Mouse (Mus musculus) forebrain, embryonic 16.5 days (tissue): ENCODE measurements around the gene Ocln. TPM values are rescaled to one million over a fixed set of nuclear protein-coding genes. Genes with fewer than 3 reads are reported as not detected.

Source experiments
- ATAC-seq: fragments of 200-750 bp; cut with Nextera tagmentation; 2 replicates; pipeline ENCODE4 v1.8.0; 2017; ENCODE audit warnings: mild to moderate bottlenecking, moderate library complexity
- H3K27ac ChIP-seq: fragments of 300-500 bp; sonication (generic); 2 replicates; pipeline ENCODE4 v1.5.1; 2014; ENCODE audit warnings: low read length, control low read depth
- H3K27me3 ChIP-seq: fragments of 300-500 bp; sonication (generic); replicated peaks from 2 replicates; pipeline ENCODE4 v1.6.1; 2014; ENCODE audit warnings: low read length; ENCODE audit not compliant: control insufficient read depth, insufficient read depth
- H3K36me3 ChIP-seq: fragments of 300-500 bp; sonication (generic); 2 replicates; pipeline ENCODE4 v1.6.1; 2014; ENCODE audit not compliant: control insufficient read depth, insufficient read depth
- H3K4me1 ChIP-seq: fragments of 300-500 bp; sonication (generic); replicated peaks from 2 replicates; pipeline ENCODE4 v1.6.1; 2014; ENCODE audit warnings: low read length; ENCODE audit not compliant: control insufficient read depth, insufficient read depth
- H3K4me2 ChIP-seq: fragments of 300-500 bp; sonication (generic); 2 replicates; pipeline ENCODE4 v1.6.1; 2014; ENCODE audit warnings: mild to moderate bottlenecking, low read length, control low read depth
- H3K4me3 ChIP-seq: fragments of 300-500 bp; sonication (generic); replicated peaks from 2 replicates; pipeline ENCODE4 v1.5.1; 2014; ENCODE audit warnings: mild to moderate bottlenecking, low read length, control low read depth
- H3K9ac ChIP-seq: fragments of 300-500 bp; sonication (generic); replicated peaks from 2 replicates; pipeline ENCODE4 v1.6.1; 2014; ENCODE audit warnings: low read depth, low read length, control low read depth
- H3K9me3 ChIP-seq: fragments of 300-500 bp; sonication (generic); 2 replicates; pipeline ENCODE4 v1.6.1; 2016; ENCODE audit warnings: low read length; ENCODE audit not compliant: control insufficient read depth
- WGBS: fragments of 180-500 bp; shearing (Covaris S2); extraction: QIAGEN DNeasy Blood & Tissue Kit; methylation state at CpG from one replicate; pipeline ENCODE4 v1.1.7; 2014; 5-methylcytosine and 5-hydroxymethylcytosine counted together
- polyA plus RNA-seq: library from polyadenylated mRNA; unstranded; fragments of >200 nt; fragmentation: Nextera tagmentation; extraction: Ambion mirVana; gene quantifications from 2 replicates; pipeline ENCODE4 v1.2.1, GENCODE M21; 2015

Ocln gene
- polyA plus RNA-seq, 1 experiment from 2014 or later, result 7.8 TPM

DNA sequence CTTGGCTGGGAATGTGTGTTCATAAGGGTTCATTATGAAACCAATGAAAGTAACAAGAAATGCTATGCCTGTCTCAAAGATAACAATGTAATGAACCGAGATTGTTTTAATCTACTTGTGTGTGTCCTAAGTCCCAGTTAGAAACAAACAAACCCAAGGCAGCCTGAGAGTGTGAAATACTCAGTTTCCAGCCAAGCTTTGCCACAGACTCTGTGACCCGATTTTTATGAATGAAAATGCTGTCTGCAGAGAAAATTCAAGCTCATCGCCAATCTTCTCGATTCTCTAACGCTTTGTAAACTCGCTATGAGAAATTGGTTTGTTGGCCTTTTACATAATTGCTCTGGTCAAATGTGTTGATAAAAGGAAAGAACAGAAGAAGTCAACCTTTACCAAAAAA lies 27.6 kb downstream of the Ocln start:
- Histone ChIP-seq H3K4me1 (peaks cover 4% of the 10 kb centered on the region), H3K4me2 (no peak overlapping the region), H3K27ac (no peak overlapping the region), H3K9me3 (no peaks in the 10 kb centered on the region), H3K36me3 (no peaks in the 10 kb centered on the region), H3K4me3 (no peak overlapping the region), H3K9ac (no peak overlapping the region), H3K27me3 (no peaks in the 10 kb centered on the region)
- ATAC-seq, result no peak
- 79% methylated on average over 6 of the region's 6 CpGs for WGBS

DNA sequence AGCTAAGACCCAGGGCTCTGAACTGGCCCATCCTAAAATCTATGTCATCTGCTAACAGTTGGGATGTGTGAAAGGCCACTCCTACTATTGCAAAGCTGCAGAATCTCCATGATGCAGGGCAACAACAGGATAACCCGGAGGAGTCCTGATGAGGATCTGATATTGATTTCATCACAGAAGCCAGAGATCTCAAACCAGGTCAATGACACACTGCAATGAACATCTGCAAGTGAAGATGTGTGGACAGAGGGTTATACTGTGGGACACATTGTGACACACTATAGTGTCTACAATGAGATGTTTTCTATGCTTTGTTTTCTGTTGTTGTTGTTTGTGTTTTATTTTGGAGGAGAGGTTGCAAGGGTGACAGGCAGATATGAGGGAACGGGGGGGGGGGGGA lies 28.8 kb downstream of the Ocln start:
- WGBS, result 88% methylated on average over 2 of the region's 2 CpGs
- Histone ChIP-seq H3K27me3 (no peaks in the 10 kb centered on the region), H3K9me3 (no peaks in the 10 kb centered on the region), H3K4me2 (no peak overlapping the region), H3K27ac (no peak overlapping the region), H3K9ac (no peak overlapping the region), H3K4me1 (peaks cover 4% of the 10 kb centered on the region), H3K36me3 (no peaks in the 10 kb centered on the region), H3K4me3 (no peak overlapping the region)
- ATAC-seq, result no peak

DNA sequence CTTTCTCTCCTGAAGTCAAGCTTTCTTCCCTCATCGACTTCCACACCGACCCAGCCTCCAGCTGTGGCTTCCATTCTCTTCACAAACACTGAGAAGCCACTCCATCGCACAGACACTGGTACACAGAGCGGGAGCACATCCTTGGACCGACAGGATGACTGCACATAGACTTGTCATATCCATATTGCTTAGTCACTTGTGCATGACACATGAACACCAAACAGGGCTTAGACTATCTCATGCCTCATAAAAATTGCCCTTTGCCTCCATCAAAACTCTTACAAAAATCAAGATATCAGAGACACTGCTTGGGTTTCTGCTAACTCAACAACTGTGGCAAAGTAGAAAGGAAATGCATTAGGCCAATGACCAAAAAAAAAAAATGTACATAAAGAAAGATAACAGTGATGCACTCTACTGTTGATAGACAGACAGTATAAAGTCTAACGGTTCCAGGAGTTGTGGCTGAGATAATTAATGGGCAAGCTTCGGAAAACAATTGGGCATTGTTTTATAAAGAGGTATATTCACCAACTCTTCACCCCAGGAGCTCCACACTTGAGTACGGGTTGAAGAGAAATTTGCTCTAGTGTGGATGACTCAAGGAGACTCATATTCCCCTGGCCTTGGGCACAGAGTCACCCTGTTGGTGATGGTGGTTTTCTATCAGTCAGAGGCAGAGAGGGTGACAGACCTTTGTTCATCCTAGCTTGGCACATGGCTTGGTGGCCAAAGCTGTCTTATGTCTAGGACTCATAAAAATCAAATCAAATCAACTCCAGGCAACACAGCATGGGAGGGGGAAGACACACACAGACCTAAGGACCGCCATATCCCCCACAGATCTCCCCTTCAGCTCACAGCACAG lies 30.6 kb downstream of the Ocln start:
- Histone ChIP-seq H3K4me1 (peaks cover 4% of the 10 kb centered on the region), H3K36me3 (no peaks in the 10 kb centered on the region), H3K9me3 (no peaks in the 10 kb centered on the region), H3K9ac (no peak overlapping the region), H3K27ac (no peak overlapping the region), H3K4me3 (no peak overlapping the region), H3K4me2 (no peak overlapping the region), H3K27me3 (no peaks in the 10 kb centered on the region)
- no peak for ATAC-seq
- 82% methylated on average over 9 of the region's 9 CpGs for WGBS

DNA sequence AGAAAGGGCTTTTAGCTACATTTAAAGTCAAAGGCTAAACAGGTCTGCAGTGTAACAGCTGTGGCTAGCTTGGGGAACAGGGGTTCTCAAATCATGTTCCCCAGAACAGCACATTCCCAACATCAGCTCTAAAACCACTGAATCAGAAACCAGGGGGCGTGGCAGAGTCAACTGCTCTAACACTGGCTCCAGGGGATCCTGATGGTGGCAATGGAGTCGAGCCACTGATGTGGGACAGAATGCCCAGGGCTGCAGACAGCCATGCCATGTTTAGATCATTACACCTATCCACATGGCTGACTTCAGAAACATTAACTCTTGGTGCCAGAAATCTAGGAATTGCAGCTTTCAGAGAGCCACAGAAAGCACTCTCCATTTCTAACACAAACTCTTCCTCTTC lies 33.4 kb downstream of the Ocln start:
- WGBS, result 78% methylated on average over 2 of the region's 2 CpGs
- H3K4me2 ChIP-seq, result no peak overlapping the region
- H3K36me3 ChIP-seq, result no peaks in the 10 kb centered on the region
- H3K4me1 ChIP-seq, result peaks cover 7% of the 10 kb centered on the region; the same call in 1 of the 2 replicates
- no peaks in the 10 kb centered on the region for H3K9me3 ChIP-seq
- no peak overlapping the region for H3K27ac ChIP-seq
- no peak overlapping the region for H3K4me3 ChIP-seq
- no peak overlapping the region for H3K9ac ChIP-seq
- no peaks in the 10 kb centered on the region for H3K27me3 ChIP-seq
- ATAC-seq, result no peak

DNA sequence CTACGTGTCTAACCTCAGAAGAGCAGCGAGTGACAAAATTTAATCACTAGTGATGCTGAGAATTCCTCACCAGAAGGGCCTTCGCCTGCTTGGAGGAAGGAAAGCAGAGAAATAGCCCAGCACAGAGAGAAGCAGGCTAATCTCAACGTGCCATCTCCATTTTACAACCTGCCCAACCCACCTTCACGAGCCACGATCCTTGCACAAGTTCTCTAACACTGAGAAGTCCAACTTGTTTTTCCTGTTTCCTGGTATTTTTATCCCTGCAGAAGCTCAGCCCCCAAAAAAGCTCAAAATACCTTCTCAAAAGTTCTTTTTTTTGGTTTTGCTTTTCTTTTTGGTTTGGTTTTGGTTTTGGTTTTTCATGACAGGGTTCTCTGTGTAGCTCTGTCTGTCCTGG lies 34.3 kb downstream of the Ocln start:
- no peak overlapping the region for H3K9ac ChIP-seq
- ATAC-seq, result no peak
- WGBS, result 91% methylated on average over 6 of the region's 6 CpGs
- no peak overlapping the region for H3K4me2 ChIP-seq
- no peaks in the 10 kb centered on the region for H3K9me3 ChIP-seq
- no peak overlapping the region for H3K27ac ChIP-seq
- H3K4me1 ChIP-seq, result peaks cover 7% of the 10 kb centered on the region; the same call in 1 of the 2 replicates
- H3K4me3 ChIP-seq, result no peak overlapping the region
- H3K27me3 ChIP-seq, result no peaks in the 10 kb centered on the region
- H3K36me3 ChIP-seq, result no peaks in the 10 kb centered on the region

DNA sequence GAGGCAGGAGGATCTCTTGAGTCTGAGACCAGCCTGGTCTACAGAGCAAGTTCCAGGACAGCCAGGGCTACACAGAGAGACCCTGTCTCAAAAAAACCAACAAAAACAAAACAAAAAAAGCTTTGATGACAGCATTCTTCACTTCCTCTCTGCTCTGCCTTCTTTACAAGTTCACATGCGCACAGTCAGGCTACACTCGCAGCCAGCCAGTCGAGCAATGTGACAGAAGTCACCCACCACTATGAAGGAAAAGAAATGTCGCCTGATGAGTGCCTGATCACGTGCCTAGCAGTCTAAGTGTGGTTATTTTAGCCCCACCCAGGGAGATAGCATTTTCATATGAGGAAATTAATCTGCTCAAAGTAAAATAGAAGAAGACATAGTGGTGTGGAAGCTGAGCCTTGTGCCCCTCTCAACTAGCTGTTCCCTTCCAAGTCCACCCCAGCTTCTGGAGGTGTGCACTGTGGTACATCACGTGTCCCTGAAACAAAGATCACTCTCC lies 34.8 kb downstream of the Ocln start:
- H3K4me1 ChIP-seq, result peaks cover 7% of the 10 kb centered on the region; the same call in 1 of the 2 replicates
- no peaks in the 10 kb centered on the region for H3K9me3 ChIP-seq
- no peak for ATAC-seq
- H3K27ac ChIP-seq, result no peak overlapping the region
- H3K27me3 ChIP-seq, result no peaks in the 10 kb centered on the region
- WGBS, result 90% methylated on average over 6 of the region's 6 CpGs
- H3K36me3 ChIP-seq, result no peaks in the 10 kb centered on the region
- no peak overlapping the region for H3K4me3 ChIP-seq
- H3K9ac ChIP-seq, result no peak overlapping the region
- no peak overlapping the region for H3K4me2 ChIP-seq

DNA sequence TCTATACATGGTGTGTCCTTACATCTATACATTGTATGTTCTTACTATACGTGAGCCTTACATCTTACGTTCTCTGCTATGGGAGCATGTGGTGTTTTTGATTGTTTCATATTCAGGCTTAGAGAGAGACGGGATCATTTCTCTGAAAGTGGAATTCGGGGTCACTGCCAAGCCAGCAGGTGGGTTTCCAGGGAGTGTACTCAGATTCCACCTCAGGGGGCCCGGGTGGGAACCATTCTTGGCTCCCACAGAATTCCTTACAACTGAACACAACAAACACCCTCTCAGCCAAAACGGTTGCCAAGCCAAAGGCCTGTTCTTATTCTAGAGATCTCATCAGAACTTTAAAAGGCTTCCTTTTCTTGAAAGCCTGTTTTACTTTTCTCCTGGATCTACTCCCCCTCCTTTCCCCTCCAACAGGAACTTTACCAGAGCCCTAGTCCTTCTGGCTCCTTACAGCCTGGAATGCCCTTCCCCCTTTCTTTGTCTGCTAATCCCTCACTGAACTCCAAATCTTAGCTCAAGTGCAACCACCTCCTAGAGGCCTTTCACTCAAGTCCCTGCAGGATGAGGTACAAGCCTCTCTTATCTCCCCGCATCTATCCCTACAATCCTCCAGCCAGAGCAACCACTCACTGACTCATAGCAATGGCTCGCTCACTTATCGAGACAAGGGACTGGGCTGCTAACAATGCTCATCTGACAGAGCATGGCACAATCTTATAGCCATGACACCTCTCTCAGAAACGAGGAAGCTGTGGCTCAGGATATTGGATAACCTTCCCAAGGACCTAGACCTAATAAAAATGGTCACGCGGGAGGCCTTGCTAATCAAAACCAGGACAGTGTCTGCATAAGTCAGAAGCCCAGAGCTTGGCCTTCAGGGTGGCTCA lies 36.1 kb downstream of the Ocln start:
- H3K27ac ChIP-seq, result no peak overlapping the region
- 35% methylated on average over 12 of the region's 12 CpGs for WGBS
- no peak overlapping the region for H3K4me3 ChIP-seq
- H3K9me3 ChIP-seq, result no peaks in the 10 kb centered on the region
- peaks cover 7% of the 10 kb centered on the region; the same call in 1 of the 2 replicates for H3K4me1 ChIP-seq
- ATAC-seq, result peak; percentile 49
- H3K36me3 ChIP-seq, result no peaks in the 10 kb centered on the region
- no peak overlapping the region for H3K4me2 ChIP-seq
- no peak overlapping the region for H3K9ac ChIP-seq
- H3K27me3 ChIP-seq, result no peaks in the 10 kb centered on the region

DNA sequence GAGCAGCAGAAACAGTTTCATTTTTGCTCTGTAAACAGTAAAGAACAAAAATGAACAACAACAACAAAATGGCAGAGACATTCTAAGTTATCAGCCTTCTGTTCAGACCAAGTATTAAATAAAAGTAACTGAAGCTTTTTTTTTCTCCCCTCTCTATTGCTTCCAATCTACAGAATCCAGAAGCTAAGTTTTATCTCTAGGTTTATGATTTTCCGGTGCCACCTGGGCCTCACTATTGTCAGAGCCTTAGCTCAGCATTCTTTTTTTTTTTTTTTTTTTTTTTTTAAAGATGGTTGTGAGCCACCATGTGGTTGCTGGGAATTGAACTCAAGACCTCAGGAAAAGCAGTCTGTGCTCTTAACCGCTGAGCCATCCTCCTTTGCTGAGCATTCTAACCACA lies 39.7 kb downstream of the Ocln start:
- Histone ChIP-seq H3K4me3 (no peak overlapping the region), H3K27ac (no peak overlapping the region), H3K27me3 (no peaks in the 10 kb centered on the region), H3K9me3 (no peaks in the 10 kb centered on the region), H3K4me2 (no peak overlapping the region), H3K4me1 (peaks cover 7% of the 10 kb centered on the region; the same call in 1 of the 2 replicates), H3K9ac (no peak overlapping the region), H3K36me3 (no peaks in the 10 kb centered on the region)
- ATAC-seq, result no peak
- 95% methylated on average over 2 of the region's 2 CpGs for WGBS

DNA sequence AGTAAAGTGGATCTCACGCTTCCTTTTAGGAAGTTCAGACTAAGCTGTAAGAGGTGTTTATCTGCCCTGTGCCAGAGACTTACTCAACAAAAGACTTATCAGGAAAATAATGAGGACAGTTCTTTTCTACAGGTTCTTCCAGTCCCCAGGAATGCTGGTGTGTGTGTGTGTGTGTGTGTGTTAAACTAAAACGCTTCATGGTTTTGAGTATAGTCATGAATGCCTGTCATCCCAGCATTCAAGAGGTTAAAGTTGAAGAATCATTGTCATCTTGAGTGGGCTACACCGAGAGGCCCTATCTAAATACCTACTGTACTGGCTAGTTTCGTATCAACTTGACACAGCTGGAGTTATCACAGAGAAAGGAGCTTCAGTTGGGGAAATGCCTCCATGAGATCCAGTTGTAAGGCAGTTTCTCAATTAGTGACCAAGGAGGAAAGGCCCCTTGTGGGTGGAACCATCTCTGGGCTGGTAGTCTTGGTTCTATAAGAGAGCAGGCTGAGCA lies 40.6 kb downstream of the Ocln start:
- WGBS, result 83% methylated on average over 4 of the region's 4 CpGs

More for the DNA sequence above, 40.6 kb downstream of the Ocln start:
- H3K27ac ChIP-seq, result no peak overlapping the region
- H3K4me3 ChIP-seq, result no peak overlapping the region
- no peaks in the 10 kb centered on the region for H3K36me3 ChIP-seq
- H3K4me1 ChIP-seq, result peaks cover 7% of the 10 kb centered on the region; the same call in 1 of the 2 replicates
- no peak for ATAC-seq
- no peaks in the 10 kb centered on the region for H3K27me3 ChIP-seq
- H3K4me2 ChIP-seq, result no peak overlapping the region
- H3K9me3 ChIP-seq, result no peaks in the 10 kb centered on the region
- H3K9ac ChIP-seq, result no peak overlapping the region
